Mouse (Mus musculus): ENCODE measurements at regions not wholly inside any gene's neighbourhood (a gene's known extent, or its start where the extent isn't known, plus 50 kb on each side); places are given as distances from the start of the nearest gene placed in this dataset.

- H3K27me3 ChIP-seq (ENCODE audit: control insufficient read depth, insufficient read depth, low read length) = no peaks in the 10 kb centered on the region
- ATAC-seq (ENCODE audit: insufficient number of reproducible peaks, low FRiP score, low TSS enrichment, low read depth) (no peak), DNase-seq (ENCODE audit: low spot score) (no peak)
- 80% methylated on average over 6 of the region's 6 CpGs for WGBS
- no peak overlapping the region for H3K4me3 ChIP-seq (ENCODE audit: low read depth, low read length)
- H3K9me3 ChIP-seq (ENCODE audit: control insufficient read depth, low read length) = no peaks in the 10 kb centered on the region
- peaks cover 2% of the 10 kb centered on the region; the same call in 1 of the 2 replicates for H3K4me1 ChIP-seq (ENCODE audit: control insufficient read depth, insufficient read depth, low read length)
- no peak overlapping the region for H3K4me2 ChIP-seq (ENCODE audit: low read depth, severe bottlenecking)
- no peak overlapping the region for H3K27ac ChIP-seq (replicated peaks; ENCODE audit: low read depth, low read length)
- no peaks in the 10 kb centered on the region for H3K36me3 ChIP-seq (ENCODE audit: control insufficient read depth, insufficient read depth, low read length)
- H3K9ac ChIP-seq (ENCODE audit: low read length) = no peak overlapping the region
These were observed 84.7 kb downstream of the Cxcl12 start for GRCm38 (mm10) chr6:117253036-117253435.

DNA sequence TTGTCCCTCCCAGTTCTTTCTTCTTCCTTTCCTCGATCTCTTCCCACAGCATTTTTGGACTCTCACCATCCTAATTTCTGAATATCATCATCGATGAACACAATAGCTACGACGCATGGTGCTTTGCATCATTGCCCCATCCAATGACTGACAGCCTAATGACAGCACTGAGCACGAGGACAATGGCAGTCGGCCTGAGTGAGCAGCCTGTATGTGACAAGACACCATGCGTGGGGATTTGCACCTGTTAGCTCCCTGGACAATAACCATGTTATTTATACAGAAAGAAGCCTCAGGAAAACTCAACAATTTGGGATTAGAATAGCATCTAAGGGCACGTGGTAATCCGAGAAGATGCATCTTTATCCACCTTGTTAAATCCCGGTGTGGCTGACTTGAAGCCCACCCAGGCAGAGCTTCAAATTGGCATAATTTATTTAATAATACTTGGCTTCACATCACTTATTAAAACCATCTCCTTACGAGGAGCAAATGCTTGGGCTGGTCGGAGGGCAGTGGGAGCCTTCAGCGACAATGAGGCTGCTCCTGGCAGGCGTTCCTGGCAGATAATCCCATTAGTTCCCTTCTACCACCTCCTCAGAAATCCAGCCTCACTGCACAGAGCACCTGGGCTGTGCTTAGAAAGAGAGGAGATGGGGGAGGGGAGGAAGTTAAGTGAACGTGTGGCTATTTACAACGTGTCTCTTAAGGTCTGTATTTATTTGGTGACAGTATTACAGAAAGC is 85.4 kb downstream of the Cxcl12 start:
- H3K4me2 ChIP-seq (ENCODE audit: low read depth, severe bottlenecking) = no peak overlapping the region
- DNase-seq (ENCODE audit: low spot score) (no peak), ATAC-seq (ENCODE audit: insufficient number of reproducible peaks, low FRiP score, low TSS enrichment, low read depth) (no peak)
- no peak overlapping the region for H3K9ac ChIP-seq (ENCODE audit: low read length)
- no peaks in the 10 kb centered on the region for H3K27me3 ChIP-seq (ENCODE audit: control insufficient read depth, insufficient read depth, low read length)
- 56% methylated on average over 16 of the region's 16 CpGs for WGBS
- H3K4me3 ChIP-seq (ENCODE audit: low read depth, low read length) = no peak overlapping the region
- H3K27ac ChIP-seq (replicated peaks; ENCODE audit: low read depth, low read length) = no peak overlapping the region
- no peaks in the 10 kb centered on the region for H3K9me3 ChIP-seq (ENCODE audit: control insufficient read depth, low read length)
- H3K4me1 ChIP-seq (ENCODE audit: control insufficient read depth, insufficient read depth, low read length) = peaks cover 2% of the 10 kb centered on the region; the same call in 1 of the 2 replicates
- no peaks in the 10 kb centered on the region for H3K36me3 ChIP-seq (ENCODE audit: control insufficient read depth, insufficient read depth, low read length)

GRCm38 (mm10) chr6:117254620-117255228 is 86.4 kb downstream of the Cxcl12 start:
- Histone ChIP-seq H3K9ac (ENCODE audit: low read length) (no peak overlapping the region), H3K36me3 (ENCODE audit: control insufficient read depth, insufficient read depth, low read length) (no peaks in the 10 kb centered on the region), H3K27ac (replicated peaks; ENCODE audit: low read depth, low read length) (no peak overlapping the region), H3K4me2 (ENCODE audit: low read depth, severe bottlenecking) (no peak overlapping the region), H3K4me1 (ENCODE audit: control insufficient read depth, insufficient read depth, low read length) (peaks cover 2% of the 10 kb centered on the region; the same call in 1 of the 2 replicates), H3K9me3 (ENCODE audit: control insufficient read depth, low read length) (no peaks in the 10 kb centered on the region), H3K27me3 (ENCODE audit: control insufficient read depth, insufficient read depth, low read length) (no peaks in the 10 kb centered on the region), H3K4me3 (ENCODE audit: low read depth, low read length) (no peak overlapping the region)
- WGBS = 79% methylated on average over 3 of the region's 3 CpGs
- ATAC-seq (ENCODE audit: insufficient number of reproducible peaks, low FRiP score, low TSS enrichment, low read depth) (no peak), DNase-seq (ENCODE audit: low spot score) (no peak)

DNA sequence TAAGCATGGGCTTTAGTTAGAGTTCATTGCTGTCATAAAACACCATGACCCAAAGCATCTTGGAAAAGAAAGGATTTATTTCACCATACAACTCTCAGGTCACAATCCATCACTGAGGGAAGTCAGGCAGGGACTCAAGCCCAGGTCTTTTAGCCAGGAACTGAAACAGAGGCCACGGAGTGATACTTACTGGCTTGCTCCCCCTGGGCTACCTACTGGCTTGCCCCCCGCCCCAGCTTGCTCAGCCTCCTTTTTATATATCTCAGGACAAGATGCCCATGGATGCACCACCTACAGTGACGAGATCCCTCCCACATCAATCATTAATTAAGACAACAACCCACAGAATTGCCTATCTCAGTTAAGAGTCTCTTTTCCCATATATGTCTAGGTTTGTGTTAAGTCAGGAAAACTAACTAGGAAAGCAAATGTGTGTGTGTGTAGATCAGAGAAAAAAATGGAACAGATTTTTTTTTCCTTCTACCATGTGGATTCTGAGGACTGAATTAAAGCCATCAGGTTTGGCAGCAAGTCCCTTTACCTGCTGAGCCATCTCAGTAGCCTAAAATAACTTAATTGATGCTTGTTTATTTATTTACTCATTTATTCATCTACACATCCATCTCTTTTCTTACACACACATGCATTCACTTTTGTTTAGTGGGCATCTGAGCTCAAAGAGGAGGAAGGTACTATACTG is 87.2 kb downstream of the Cxcl12 start:
- H3K4me3 ChIP-seq (ENCODE audit: low read depth, low read length) = no peak overlapping the region
- DNase-seq (ENCODE audit: low spot score) (no peak), ATAC-seq (ENCODE audit: insufficient number of reproducible peaks, low FRiP score, low TSS enrichment, low read depth) (no peak)
- no peaks in the 10 kb centered on the region for H3K36me3 ChIP-seq (ENCODE audit: control insufficient read depth, insufficient read depth, low read length)
- no peak overlapping the region for H3K9ac ChIP-seq (ENCODE audit: low read length)
- no peaks in the 10 kb centered on the region; the same call in 1 of the 2 replicates for H3K4me1 ChIP-seq (ENCODE audit: control insufficient read depth, insufficient read depth, low read length)
- no peak overlapping the region for H3K27ac ChIP-seq (replicated peaks; ENCODE audit: low read depth, low read length)
- 79% methylated on average over 3 of the region's 3 CpGs for WGBS
- H3K4me2 ChIP-seq (ENCODE audit: low read depth, severe bottlenecking) = no peak overlapping the region
- no peaks in the 10 kb centered on the region for H3K27me3 ChIP-seq (ENCODE audit: control insufficient read depth, insufficient read depth, low read length)
- H3K9me3 ChIP-seq (ENCODE audit: control insufficient read depth, low read length) = no peaks in the 10 kb centered on the region

GRCm38 (mm10) chr6:117256099-117256471 is 87.8 kb downstream of the Cxcl12 start:
- Histone ChIP-seq H3K4me3 (ENCODE audit: low read depth, low read length) (no peak overlapping the region), H3K9ac (ENCODE audit: low read length) (no peak overlapping the region), H3K36me3 (ENCODE audit: control insufficient read depth, insufficient read depth, low read length) (no peaks in the 10 kb centered on the region), H3K4me2 (ENCODE audit: low read depth, severe bottlenecking) (no peak overlapping the region), H3K27me3 (ENCODE audit: control insufficient read depth, insufficient read depth, low read length) (no peaks in the 10 kb centered on the region), H3K4me1 (ENCODE audit: control insufficient read depth, insufficient read depth, low read length) (no peaks in the 10 kb centered on the region; the same call in 1 of the 2 replicates), H3K27ac (replicated peaks; ENCODE audit: low read depth, low read length) (no peak overlapping the region), H3K9me3 (ENCODE audit: control insufficient read depth, low read length) (no peaks in the 10 kb centered on the region)
- ATAC-seq (ENCODE audit: insufficient number of reproducible peaks, low FRiP score, low TSS enrichment, low read depth) (no peak), DNase-seq (ENCODE audit: low spot score) (no peak)
- WGBS = 86% methylated on average over 2 of the region's 2 CpGs

DNA sequence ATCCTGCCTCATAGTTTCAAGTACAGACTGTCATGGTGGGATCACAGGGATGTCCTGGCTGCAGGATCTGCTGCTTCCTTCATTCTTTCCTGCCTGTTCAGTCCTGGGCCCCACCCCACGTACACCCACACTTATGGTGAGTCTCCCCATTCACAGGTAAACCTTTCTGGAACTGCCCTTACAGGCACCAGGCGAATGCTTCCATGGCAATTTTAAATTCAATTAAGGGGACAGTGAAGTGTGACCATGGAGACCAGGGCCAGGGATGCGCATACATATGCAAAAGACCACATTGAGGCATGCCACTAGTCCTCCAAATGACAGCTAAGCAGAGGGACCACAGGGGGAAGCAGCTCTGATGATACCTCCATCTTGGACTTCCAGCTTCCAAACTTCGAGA is 89.3 kb downstream of the Cxcl12 start:
- WGBS = 88% methylated on average over 4 of the region's 4 CpGs
- Histone ChIP-seq H3K4me3 (ENCODE audit: low read depth, low read length) (no peak overlapping the region), H3K27ac (replicated peaks; ENCODE audit: low read depth, low read length) (no peak overlapping the region), H3K4me2 (ENCODE audit: low read depth, severe bottlenecking) (no peak overlapping the region), H3K4me1 (ENCODE audit: control insufficient read depth, insufficient read depth, low read length) (no peaks in the 10 kb centered on the region), H3K9ac (ENCODE audit: low read length) (no peak overlapping the region), H3K27me3 (ENCODE audit: control insufficient read depth, insufficient read depth, low read length) (no peaks in the 10 kb centered on the region), H3K36me3 (ENCODE audit: control insufficient read depth, insufficient read depth, low read length) (no peaks in the 10 kb centered on the region), H3K9me3 (ENCODE audit: control insufficient read depth, low read length) (no peaks in the 10 kb centered on the region)
- no peak for ATAC-seq (ENCODE audit: insufficient number of reproducible peaks, low FRiP score, low TSS enrichment, low read depth)
- no peak for DNase-seq (ENCODE audit: low spot score)

DNA sequence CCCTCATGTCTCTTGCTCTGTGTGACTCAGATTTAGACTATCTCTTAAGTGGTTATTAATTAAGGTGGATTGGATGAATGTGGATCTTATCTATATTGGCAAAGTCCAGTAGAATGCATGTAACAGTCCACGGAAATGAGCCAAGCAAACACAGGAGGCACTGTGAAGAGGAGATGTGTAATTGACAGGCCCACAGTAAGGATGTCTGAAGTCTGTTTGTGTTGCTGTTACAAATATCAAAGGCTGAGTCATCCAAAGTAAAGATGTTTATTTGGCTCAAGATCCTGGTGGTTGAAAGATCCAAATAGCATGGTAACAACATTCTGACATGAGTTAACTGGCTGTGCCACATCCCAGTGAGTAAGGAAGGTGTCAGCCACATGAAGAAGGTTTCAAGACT is 99.6 kb downstream of the Cxcl12 start:
- H3K4me2 ChIP-seq (ENCODE audit: low read depth, severe bottlenecking) = no peak overlapping the region
- no peaks in the 10 kb centered on the region for H3K4me1 ChIP-seq (ENCODE audit: control insufficient read depth, insufficient read depth, low read length)
- DNase-seq (ENCODE audit: low spot score) (no peak), ATAC-seq (ENCODE audit: insufficient number of reproducible peaks, low FRiP score, low TSS enrichment, low read depth) (no peak)
- H3K36me3 ChIP-seq (ENCODE audit: control insufficient read depth, insufficient read depth, low read length) = no peaks in the 10 kb centered on the region
- no peak overlapping the region for H3K9ac ChIP-seq (ENCODE audit: low read length)
- H3K27me3 ChIP-seq (ENCODE audit: control insufficient read depth, insufficient read depth, low read length) = no peaks in the 10 kb centered on the region
- 74% methylated on average over 1 of the region's 1 CpGs for WGBS
- no peak overlapping the region for H3K4me3 ChIP-seq (ENCODE audit: low read depth, low read length)
- no peaks in the 10 kb centered on the region for H3K9me3 ChIP-seq (ENCODE audit: control insufficient read depth, low read length)
- H3K27ac ChIP-seq (replicated peaks; ENCODE audit: low read depth, low read length) = no peak overlapping the region

- 95% methylated on average over 2 of the region's 2 CpGs for WGBS
- H3K27ac ChIP-seq (replicated peaks; ENCODE audit: low read depth, low read length) = no peak overlapping the region
- H3K9me3 ChIP-seq (ENCODE audit: control insufficient read depth, low read length) = no peaks in the 10 kb centered on the region
- H3K36me3 ChIP-seq (ENCODE audit: control insufficient read depth, insufficient read depth, low read length) = no peaks in the 10 kb centered on the region
- H3K9ac ChIP-seq (ENCODE audit: low read length) = no peak overlapping the region
- H3K27me3 ChIP-seq (ENCODE audit: control insufficient read depth, insufficient read depth, low read length) = no peaks in the 10 kb centered on the region
- H3K4me1 ChIP-seq (ENCODE audit: control insufficient read depth, insufficient read depth, low read length) = no peaks in the 10 kb centered on the region
- no peak overlapping the region for H3K4me3 ChIP-seq (ENCODE audit: low read depth, low read length)
- DNase-seq (ENCODE audit: low spot score) = no peak
- no peak for ATAC-seq (ENCODE audit: insufficient number of reproducible peaks, low FRiP score, low TSS enrichment, low read depth)
- no peak overlapping the region for H3K4me2 ChIP-seq (ENCODE audit: low read depth, severe bottlenecking)
These were observed 100.0 kb downstream of the Cxcl12 start for GRCm38 (mm10) chr6:117268376-117268775.

Measured in limb, embryonic 11.5 days (tissue).